Mouse (Mus musculus): ENCODE results near the gene Tctex1d1.

DNA sequence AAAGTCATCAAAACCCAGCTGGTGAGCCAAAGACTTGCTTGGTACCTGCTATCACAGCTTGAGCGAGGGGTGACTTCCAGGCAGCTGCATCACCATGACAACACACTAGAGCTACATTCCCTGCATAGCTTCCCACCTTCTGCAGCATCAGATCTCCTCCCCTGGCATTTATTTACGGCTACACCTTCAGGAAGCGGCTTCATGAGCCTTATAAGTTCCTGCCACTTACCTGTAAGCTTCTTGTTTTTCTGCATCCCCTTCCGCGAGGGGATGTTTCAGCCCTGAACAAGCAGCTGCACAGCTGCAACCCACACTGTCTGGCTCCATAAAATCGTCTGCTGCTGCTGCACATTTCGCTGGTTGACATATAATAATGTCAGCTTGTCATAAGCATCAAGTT lies 33.4 kb downstream of the Tctex1d1 start:
- no peak for TF ChIP-seq CTCF (IDR thresholded peaks at IDR 0.05; ENCODE audit: extremely low read depth, insufficient read length, insufficient replicate concordance, low read depth, low read length)
- no peak for TF ChIP-seq POLR2A (IDR thresholded peaks at IDR 0.05; ENCODE audit: low read depth, low read length)
